Mouse (Mus musculus): ENCODE data around the gene Fnbp1l.

The Fnbp1l gene

DNA sequence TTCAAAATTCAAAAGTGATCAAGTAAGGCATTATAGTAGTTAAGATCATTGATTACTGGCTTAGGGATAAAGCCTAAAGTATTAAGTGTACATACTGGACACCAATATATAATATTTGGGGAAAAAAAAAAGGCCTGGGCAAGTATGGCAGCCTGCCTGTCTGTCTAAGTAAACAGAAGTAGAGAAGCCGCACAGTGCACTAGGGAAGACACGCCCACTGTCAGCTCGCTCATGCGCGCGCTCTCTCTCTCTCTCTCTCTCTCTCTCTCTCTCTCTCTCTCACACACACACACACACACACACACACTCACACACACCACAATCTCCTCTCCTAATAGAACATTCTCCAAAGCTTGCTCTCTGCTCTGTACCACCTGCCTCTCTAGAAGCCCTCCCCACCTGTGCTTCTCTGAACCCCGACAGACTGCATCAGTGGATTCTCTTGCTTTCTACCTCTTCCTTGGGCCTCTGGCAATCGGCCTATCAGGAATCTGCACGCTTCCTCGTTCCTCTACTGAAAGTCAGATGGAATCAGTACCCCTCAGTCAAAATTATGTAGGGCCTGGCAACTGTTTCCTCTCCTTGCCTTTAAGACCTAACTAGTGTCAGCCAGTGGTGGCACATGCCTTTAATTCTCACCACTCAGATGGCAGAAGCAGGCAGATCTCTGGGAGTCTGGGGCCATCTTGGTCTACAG is 13.3 kb downstream of the Fnbp1l start:
- DNase-seq (ENCODE audit: low read depth, low spot score) = no peak

DNA sequence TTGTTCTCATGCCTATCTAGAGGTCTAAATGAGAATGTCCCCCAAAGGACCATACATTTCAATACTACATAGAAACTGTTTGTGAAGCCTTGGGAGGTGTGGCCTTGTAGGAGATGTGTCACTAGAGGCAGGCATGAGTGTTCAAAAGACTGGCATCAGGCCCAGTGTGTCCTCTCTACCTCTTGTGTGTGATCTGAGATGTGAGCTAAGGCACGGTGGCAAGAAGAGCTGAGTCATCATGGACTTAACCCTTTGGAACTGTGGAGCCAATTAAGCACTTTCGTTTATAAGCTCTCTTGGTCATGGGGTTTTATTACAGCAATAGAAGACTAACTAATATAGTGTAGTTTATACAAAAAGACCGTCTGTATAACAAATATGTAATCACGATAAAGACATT is 16.3 kb downstream of the Fnbp1l start:
- no peak for DNase-seq (ENCODE audit: low read depth, low spot score)

DNA sequence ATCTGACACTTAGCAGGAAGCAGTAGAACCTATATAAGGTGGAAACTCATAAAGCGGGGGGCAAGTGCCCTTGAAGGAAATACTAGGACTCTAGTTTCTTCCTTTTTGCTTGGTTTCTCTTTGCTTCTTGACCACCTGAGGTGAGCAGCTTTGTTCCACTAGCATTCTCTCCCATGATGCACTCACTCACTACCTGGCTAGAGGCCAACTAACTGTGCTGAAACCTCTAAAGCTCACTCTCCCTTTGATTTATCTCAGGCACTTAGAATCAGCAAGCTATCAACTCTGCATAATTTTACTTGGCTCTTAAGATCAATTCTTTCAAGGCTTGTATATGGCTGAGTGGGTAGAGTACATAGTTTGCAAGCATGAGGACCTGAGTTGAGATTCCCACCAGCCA is 17.1 kb downstream of the Fnbp1l start:
- DNase-seq (ENCODE audit: low read depth, low spot score) = no peak

DNA sequence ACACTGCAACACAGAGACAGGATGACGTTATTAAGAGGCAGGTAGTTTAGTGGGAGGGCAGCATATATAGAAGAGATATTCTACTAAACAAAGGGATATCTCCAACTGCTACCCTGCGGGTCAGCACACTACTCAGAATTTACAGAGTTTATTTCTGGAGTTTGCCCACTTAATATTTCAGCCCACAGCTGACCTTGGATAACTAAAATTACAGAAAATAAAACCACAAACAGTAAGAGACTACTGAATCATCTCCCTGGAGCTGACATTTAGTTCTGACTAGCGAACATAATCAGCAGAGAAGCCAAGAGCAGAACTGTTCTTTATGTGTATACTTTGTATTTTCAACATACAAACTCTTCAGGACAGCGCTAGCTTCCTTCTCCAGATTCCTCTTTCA is 20.2 kb downstream of the Fnbp1l start:
- no peak for DNase-seq (ENCODE audit: low read depth, low spot score)

DNA sequence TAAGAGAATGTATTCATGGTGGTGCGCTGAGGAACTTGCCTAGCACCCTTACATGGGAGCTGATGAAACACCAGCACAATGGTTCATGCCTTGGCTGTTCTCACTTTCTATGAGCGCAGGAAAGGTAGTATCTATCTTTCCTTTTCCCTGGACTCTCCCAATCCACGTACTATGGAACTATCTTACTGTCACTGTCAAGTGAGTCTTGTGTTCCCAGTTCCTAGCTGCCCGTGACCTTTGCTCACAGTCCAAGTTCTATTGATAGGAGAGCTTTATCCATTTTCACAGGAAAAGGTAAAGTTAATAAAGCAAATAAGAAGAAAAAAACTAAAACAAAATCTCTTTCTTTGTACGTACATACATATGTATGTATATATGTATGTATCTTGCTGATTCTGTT is 28.7 kb downstream of the Fnbp1l start:
- DNase-seq (ENCODE audit: low read depth, low spot score) = no peak

DNA sequence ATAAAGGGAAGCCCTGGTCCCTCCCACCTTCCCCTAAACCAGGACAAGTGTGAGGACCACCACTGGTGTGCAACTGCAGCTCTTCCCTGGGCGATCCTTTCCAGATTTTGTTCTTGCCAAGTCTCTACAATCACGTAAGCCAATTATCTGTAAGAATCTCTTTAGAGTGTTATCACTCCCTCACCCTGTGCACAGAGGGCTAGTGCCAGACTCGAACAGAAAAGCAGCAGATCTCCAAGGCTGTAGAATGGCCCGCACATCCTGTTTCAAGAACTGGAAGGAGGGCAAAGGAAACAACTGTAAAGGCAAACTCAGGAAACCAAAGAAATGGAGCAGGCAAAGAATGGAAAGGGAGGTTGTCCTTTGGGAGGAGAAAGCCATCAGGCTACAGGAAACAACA is 29.2 kb downstream of the Fnbp1l start:
- DNase-seq (ENCODE audit: low read depth, low spot score) = no peak

DNA sequence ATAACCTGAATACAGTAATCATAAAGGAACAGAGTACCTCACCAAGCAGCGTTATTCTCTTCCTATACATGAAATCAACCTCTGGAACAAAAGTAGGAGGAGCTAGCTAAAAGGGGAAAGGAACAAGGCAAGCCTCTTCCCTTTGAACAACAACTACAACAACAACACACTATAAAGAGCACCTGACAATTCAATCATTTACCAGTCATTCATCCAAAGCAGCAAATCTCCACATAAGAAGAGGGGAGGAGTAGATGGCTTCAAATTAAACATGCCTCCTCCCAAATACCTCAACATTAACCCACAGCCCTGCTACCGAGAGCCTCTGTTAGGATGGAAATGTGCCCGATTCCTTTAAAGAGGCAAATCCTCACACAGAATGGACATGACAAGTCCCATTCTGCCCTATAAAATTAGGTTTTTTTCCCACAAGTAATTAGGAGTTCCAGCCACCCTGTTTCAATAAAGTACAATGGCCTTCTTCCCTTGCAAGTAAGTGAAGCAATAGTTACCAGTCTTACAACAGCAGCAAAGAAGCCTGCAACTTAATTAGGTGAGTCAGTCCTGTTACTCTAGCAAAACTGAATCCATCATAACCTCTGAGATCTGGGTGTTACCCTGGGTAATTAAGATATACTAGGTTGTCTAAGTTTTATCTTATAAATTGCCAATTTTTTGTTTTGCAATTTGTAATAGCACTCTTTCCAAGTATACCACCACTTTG is 32.4 kb downstream of the Fnbp1l start:
- DNase-seq (ENCODE audit: low read depth, low spot score) = no peak

DNA sequence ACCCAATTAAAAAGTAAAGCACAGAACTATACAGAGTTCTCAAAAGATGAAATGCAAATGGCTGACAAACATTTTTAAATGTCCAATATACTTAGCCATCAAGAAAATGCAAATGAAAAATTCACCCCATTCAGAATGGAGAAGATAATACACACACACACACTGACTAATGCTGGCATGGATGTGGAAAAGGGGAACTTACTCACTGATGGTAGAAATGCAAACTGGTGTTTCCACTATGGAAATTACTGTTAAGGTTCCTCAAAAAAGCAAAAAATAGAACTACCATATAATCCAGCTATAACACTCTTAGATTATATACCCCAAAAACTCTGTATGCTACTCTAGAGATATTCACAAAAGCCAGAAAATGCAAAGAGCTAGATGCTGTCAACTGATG is 42.2 kb downstream of the Fnbp1l start:
- no peak for DNase-seq (ENCODE audit: low read depth, low spot score)

DNA sequence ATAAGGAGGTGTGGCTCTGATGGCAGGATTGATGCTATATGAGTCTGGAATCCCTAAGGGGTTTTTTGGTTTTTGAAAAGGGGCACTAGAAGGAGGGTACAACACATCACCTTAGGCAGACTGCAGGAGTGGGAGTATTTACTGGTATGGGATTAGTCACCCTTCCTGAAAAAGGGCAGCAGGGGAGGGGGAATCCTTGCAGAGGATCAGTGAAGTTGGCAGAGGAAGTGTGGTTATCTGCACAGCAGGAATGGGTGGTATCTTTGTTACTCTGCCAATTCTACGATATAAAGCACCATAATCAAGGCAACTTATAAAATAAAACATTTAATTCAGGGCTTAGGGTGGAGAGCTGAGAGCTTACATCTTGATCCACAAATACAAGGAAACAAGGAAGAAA is 44.6 kb downstream of the Fnbp1l start:
- no peak for DNase-seq (ENCODE audit: low read depth, low spot score)

DNA sequence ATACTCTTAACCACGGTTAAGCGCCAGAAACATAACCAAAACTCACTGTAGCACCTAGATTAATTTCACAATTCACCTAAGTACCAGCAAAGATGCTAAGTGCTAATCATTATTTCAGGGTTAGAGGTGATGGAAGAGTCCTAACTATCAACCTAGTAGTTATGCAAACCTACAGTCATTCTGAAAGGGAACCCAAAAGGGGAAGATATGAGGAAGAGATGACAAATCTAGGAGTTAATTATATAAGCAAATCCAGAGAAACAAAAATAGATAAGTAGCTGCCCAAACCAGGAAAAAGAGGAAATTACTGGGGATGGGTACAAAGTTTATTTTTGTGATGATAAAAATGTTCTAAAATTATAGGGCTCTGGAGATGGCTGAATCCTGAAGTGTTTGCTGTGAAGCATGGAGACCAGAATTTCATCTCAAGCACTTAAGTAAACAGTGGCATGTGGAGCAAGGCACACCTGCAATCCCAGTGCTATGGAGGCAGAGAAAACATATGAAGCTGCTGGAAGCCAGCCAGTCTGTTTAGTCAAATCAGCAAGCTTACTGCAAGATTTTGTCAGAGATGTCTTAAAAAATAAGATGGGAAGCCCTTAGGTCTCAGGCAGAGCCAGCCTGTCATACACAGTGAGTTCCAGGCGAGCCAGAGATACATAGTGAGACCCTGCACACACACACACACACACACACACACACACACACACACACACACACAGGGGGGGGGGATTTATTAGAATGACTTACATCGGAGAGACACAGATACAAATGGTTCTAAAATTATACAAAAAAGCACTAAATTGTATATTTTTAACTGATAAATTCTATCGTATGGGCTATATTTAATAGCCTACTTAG is 45.9 kb downstream of the Fnbp1l start:
- DNase-seq (ENCODE audit: low read depth, low spot score) = no peak

DNA sequence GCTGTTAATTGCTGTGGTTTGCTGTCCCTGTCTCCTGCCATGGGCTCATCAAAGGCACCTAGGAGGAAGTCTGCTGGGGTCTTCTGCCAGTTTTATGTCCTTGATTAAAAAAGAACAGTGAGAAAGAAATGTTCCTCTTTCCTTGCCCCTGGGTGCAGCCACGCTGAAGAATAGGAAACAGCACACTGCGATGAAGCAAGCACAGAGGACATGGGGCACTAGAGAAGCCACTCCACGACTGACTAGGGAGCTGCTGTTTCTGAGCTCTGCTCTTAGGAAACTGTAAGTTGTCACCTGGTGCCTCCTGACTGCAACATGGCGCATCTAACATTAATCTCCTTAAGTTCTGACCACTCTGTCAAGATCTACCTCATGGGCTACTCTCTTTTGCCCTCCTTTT is 53.0 kb downstream of the Fnbp1l start:
- DNase-seq (ENCODE audit: low read depth, low spot score) = no peak

DNA sequence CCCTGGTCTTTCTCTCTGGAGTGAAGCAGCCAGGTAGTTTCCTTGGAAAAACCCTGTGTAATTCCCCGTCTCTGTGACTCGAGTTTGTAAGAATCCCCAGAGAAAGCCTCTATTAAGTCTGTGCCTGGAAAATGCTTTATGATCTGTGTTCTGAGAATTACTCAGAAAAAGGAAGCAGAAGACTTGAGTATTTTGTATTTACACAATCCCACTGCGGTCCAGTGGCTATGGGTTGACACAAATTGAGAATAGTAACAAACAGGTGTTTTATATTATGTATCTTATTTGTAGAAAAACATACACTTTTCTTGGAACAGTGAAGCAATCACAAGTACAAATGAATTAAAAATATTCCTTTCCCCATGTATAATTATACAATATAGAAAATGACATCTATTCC is 53.4 kb downstream of the Fnbp1l start:
- DNase-seq (ENCODE audit: low read depth, low spot score) = no peak

DNA sequence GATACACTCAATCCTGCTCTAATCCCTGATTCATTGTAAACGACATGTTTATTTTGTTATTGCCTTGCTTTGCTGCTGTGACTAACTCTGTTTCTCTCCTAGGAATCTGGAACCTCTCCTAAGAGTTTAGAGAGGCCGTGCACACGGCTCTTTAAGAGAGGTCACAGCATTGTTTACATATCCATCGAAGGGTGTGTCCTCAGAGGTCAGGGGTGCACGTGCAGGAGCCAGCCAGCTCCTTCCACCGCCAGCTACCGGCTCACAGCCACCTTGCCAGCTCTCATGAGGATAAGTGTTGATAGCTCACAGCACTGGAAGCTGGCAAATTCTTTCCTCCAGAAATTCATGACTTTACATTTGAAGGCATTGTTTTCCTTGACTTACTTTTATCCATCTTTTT is 54.2 kb downstream of the Fnbp1l start:
- DNase-seq (ENCODE audit: low read depth, low spot score) = no peak

DNA sequence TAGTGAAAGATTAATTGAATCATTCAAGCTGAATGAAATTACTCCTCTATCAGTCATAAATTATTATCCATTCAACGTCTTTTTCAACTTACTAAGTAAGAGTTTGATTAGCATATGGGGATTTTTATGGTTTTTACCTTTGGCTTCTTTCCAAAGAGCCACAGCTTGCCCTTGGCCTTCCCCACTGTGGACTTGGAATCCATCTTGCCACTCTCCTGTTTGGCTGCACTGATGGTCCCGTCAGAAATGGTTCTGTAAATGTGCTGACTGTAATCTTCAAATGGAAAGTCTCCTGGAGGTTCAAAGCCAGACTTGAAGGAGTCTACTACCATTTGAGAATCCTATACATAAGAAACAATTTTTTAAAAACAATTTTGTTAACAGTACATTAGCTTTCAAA is 61.7 kb downstream of the Fnbp1l start:
- no peak for DNase-seq (ENCODE audit: low read depth, low spot score)

DNA sequence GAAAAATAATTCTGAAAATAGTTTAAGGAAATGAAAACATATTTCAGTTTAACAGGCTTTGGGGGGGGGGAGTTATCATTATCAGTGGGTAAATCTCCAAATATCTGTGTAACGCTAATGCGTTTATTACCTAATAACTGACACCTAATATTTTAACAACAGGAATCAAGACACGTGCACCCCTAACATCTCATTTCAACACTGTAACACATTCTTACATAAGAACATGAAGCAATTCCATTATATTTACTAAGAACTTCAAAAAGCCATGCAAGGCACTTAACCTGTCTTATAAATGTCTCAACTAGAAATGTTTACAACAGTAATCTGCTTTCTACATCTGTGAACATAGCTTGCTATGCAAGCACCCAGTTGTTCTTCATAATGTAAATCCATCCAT is 68.3 kb downstream of the Fnbp1l start:
- no peak for DNase-seq (ENCODE audit: low read depth, low spot score)

DNA sequence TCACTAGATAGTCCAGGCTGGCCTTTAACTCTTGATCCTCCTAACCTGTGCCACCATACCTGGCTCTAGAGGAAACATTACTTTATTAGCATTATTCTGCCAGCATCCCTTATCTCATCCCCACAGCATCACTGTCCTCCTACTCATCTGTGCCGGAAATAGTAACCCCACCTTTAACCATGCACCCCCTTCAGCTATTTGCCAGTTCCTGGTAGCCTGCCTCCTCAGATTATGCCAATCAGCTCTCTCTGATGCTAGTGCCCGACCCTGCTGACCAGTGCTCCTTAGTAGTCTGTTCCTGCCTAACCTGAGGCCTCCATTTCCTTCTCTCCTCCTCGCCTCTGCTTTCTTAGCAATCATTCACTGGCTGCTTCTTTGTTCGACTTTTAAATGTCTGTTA is 72.0 kb downstream of the Fnbp1l start:
- DNase-seq (ENCODE audit: low read depth, low spot score) = no peak

DNA sequence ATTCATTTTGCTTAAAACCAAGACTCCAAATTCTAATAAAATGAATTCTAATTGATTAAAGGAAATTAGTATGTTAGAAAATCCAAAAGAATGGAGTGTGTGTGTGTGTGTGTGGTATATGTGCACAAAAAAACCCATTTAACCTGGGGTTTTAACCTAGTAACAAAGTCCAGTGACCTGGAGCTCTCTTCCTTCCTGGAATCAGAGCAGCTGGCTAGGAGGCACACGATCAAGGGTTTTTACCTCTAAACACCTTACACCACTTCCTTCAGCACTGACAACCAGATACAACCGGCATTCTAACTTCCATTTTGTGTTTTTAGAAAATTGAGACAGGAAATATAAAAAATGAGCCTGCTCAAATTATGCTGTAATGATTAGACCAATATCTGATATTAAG is 74.2 kb downstream of the Fnbp1l start:
- DNase-seq (ENCODE audit: low read depth, low spot score) = no peak

DNA sequence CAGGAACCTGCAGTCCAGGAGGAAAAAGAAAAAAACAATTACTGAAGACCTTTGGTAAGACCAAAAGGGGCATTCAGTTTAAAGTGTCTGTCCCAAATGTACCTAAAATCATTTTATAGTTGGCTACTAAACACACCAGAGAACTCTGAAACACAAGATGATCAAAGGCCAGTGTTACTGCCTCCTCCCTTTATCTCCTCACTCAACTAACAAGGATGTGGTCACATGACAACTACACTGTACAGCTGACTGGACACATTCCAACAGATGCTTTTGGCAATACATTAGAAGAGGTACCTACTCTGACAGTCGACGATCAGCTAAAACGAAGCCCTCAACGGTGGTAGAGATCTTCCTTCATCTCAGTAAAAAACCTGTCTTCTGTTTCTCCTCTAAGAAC is 78.6 kb downstream of the Fnbp1l start:
- DNase-seq (ENCODE audit: low read depth, low spot score) = no peak

DNA sequence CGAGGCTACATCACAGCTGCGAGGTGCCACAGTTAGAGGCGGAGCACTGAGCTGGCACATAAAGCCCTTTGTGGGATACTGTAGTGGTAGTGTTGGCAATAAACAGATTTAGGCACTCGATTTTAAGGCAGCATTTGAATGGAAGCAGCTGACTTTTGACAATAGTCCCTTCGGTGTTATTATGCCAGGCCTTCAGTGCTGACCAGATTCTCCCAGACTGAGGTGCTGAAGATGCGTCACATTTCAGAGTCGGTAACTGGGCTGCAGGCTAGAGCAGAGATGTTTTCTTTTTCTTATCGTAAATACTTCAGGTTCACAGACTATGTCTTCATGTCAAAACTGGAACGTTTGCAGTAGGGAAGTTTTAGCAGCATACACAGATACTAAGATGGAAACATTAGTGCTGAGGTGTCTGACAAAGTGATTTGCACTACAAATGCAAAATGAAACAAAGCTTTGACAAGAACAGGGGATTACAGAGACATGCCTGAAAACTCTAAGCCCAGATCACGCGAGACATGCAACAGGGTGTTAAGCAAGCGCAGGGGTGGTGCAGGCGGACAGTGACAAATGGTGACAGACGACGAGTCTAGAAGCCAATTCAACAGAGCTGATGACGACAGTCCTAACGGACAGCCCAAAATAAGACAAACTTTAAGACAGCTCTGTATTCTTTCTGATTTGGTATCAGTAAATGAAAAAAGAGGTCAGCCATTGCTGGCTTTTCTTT is 79.4 kb downstream of the Fnbp1l start:
- DNase-seq (ENCODE audit: low read depth, low spot score) = no peak

DNA sequence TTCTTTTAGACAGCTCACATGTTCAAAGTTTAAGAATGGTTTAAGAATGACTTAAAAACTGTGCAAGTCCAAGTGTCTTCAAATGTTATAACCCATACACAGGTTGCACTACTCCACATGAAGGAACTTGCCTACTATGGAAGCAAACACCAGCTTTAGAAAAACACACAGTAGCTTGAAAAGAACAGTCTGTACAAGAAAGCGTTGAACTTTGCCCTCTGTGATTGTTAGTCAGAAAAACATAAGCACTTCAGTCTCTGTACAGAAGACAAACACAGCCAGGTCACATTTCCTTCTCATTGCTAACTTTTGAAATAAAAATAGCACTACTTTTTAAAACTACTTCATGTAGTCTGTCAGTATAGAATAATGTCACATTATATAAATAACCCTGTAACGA is 80.7 kb downstream of the Fnbp1l start:
- no peak for DNase-seq (ENCODE audit: low read depth, low spot score)

DNA sequence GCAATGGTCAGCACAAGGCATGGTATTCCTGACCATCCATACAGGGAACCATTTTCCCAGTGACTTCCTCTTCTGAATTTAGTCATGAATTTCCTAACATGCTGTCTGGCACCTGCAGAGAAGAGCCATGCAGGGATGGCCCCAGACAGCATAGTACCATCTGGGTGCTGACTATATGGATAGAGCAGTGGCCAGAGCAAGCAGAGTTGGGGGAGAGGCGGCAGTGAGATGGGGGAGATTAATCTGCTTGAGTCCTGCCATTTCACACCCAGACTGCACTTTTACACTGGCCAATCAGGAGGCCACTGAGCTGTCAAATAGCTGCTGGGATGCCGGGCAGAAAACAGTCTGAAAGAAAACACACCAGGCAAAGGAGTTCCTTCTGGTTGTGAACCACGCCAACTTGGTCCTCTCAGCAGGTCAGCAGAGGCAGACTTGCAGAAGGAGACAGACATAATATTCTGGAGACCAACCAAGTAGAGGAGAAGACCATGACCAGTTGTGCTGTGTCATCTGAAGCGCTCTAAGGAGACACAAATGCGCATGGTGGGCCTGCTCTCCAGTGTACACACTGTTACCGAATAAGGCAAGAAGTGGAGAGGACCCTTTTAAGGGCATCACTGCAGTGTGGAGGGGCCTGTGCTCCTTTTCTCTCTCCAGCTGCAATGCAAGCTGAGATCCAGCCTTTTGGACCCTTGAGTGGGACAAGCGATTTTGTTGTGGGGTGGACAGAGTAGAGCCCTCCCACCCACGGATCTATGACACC is 83.4 kb downstream of the Fnbp1l start:
- no peak for DNase-seq (ENCODE audit: low read depth, low spot score)
